Mouse (Mus musculus) bone marrow, adult 2 months (tissue): ENCODE measurements around the gene Ccdc9b.

Source experiments
- CTCF ChIP-seq: fragments of 200-500 bp; IDR thresholded peaks from 2 replicates; pipeline ENCODE4 v1.5.1; 2011; ENCODE audit warnings: low read length, control low read depth; ENCODE audit not compliant: control insufficient read depth, insufficient read depth
- POLR2A ChIP-seq: fragments of 200-500 bp; IDR thresholded peaks from 2 replicates; pipeline ENCODE4 v1.6.1; 2011; ENCODE audit warnings: low read depth, mild to moderate bottlenecking, control low read depth, low read length, borderline replicate concordance; ENCODE audit not compliant: control insufficient read depth

- no peak for TF ChIP-seq POLR2A
- no peak for TF ChIP-seq CTCF
These were observed 48.2 kb downstream of the Ccdc9b start for GRCm38 (mm10) chr2:118714230-118714629.
